Mouse (Mus musculus) forebrain, embryonic 10.5 days (tissue): ENCODE data around the gene Pgap2. TPM values are rescaled to one million over a fixed set of nuclear protein-coding genes. Genes with fewer than 3 reads are reported as not detected.

Source experiments
- DNase-seq: peaks from one replicate; pipeline ENCODE4 v3.0.0-alpha.2; 2017; ENCODE audit warnings: low spot score; ENCODE audit errors: extremely low spot score
- H3K27ac ChIP-seq: fragments of 300-500 bp; sonication (generic); 2 replicates; pipeline ENCODE4 v1.5.1; 2016; ENCODE audit warnings: mild to moderate bottlenecking
- H3K27me3 ChIP-seq: fragments of 300-500 bp; sonication (generic); 2 replicates; pipeline ENCODE4 v1.6.1; 2016; ENCODE audit warnings: mild to moderate bottlenecking; ENCODE audit not compliant: poor library complexity, severe bottlenecking
- H3K36me3 ChIP-seq: fragments of 300-500 bp; sonication (generic); replicated peaks from 2 replicates; pipeline ENCODE4 v1.6.1; 2016; ENCODE audit warnings: mild to moderate bottlenecking, moderate library complexity
- H3K4me1 ChIP-seq: fragments of 300-500 bp; sonication (generic); 2 replicates; pipeline ENCODE4 v1.6.1; 2016
- H3K4me3 ChIP-seq: fragments of 300-500 bp; sonication (generic); 2 replicates; pipeline ENCODE4 v1.5.1; 2016; ENCODE audit warnings: mild to moderate bottlenecking, moderate library complexity
- H3K9me3 ChIP-seq: fragments of 300-500 bp; sonication (generic); 2 replicates; pipeline ENCODE4 v1.6.1; 2016; ENCODE audit warnings: mild to moderate bottlenecking, moderate library complexity
- WGBS: fragments of 180-500 bp; shearing (Covaris S2); methylation state at CpG from one replicate; pipeline ENCODE4 v1.1.7; 2016; 5-methylcytosine and 5-hydroxymethylcytosine counted together
- polyA plus RNA-seq: library from polyadenylated mRNA; unstranded; fragments of >200 nt; fragmentation: Nextera tagmentation; extraction: Ambion mirVana; gene quantifications from 2 replicates; pipeline ENCODE4 v1.2.1, GENCODE M21; 2016

The Pgap2 gene
- polyA plus RNA-seq, 1 experiment from 2014 or later: 55.0 TPM

DNA sequence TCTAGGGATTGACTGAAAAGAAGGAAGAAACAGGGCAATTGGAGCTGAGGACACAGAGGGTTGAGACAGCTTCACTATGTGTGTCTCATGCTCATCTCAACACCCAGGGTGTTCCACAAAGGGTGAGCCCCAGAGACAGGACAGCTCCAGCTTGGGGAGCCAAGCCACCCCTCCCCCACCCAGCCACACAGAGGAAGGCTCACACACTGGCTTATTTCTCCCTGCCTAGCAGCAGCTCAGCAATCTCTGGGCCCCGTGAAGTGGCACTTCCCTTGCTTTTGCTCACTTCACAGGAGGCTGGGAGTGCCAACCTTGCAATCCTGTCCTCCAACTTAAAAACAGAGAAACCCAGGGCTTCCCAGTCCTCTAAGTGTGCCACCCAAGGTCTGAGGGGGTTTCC is 35.8 kb downstream of the Pgap2 start:
- 4% methylated on average over 1 of the region's 1 CpGs for WGBS
- Histone ChIP-seq H3K4me1 (peaks cover 66% of the 10 kb centered on the region), H3K36me3 (peaks cover 34% of the 10 kb centered on the region), H3K9me3 (no peaks in the 10 kb centered on the region), H3K4me3 (peak overlapping the region; percentile 4; the same call in 1 of the 2 replicates), H3K27me3 (no peaks in the 10 kb centered on the region), H3K27ac (peak overlapping the region; percentile 48; the same call in 1 of the 2 replicates)
- no peak for DNase-seq

DNA sequence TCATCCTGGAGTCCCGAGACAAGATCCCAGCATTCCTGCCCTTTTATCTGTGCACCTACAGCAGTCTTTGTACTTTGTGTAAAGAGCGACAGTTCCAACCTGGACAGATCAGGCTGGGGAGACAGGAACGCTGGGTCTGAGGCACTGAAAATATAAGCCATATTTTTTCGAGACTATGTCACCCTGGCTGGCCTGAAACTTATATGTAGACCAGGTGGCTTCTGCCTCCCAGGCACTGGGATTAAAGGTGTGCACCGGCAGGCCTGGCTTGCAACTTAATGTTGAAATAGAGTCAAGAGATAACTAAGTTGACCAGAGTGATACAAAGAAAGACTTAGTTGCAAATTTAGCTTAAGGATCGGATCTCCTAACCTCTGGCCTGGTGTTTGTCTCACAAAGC is 36.3 kb downstream of the Pgap2 start:
- no peak for DNase-seq
- 57% methylated on average over 6 of the region's 6 CpGs for WGBS
- H3K36me3 ChIP-seq: peaks cover 29% of the 10 kb centered on the region
- H3K27me3 ChIP-seq: no peaks in the 10 kb centered on the region
- no peak overlapping the region for H3K4me3 ChIP-seq
- H3K27ac ChIP-seq: peak overlapping the region; percentile 48; the same call in 1 of the 2 replicates
- H3K9me3 ChIP-seq: no peaks in the 10 kb centered on the region
- H3K4me1 ChIP-seq: peaks cover 71% of the 10 kb centered on the region

GRCm38 (mm10) chr7:102246956-102247797 is 37.2 kb downstream of the Pgap2 start:
- no peak for DNase-seq
- H3K27ac ChIP-seq: peak overlapping the region; percentile 45
- no peaks in the 10 kb centered on the region for H3K9me3 ChIP-seq
- peaks cover 72% of the 10 kb centered on the region for H3K4me1 ChIP-seq
- H3K4me3 ChIP-seq: no peak overlapping the region
- WGBS: 55% methylated on average over 12 of the region's 12 CpGs
- H3K27me3 ChIP-seq: no peaks in the 10 kb centered on the region
- H3K36me3 ChIP-seq: peaks cover 20% of the 10 kb centered on the region

GRCm38 (mm10) chr7:102248691-102249404 is 38.8 kb downstream of the Pgap2 start:
- Histone ChIP-seq H3K9me3 (no peaks in the 10 kb centered on the region), H3K4me1 (peaks cover 71% of the 10 kb centered on the region), H3K36me3 (peaks cover 8% of the 10 kb centered on the region), H3K4me3 (peak overlapping the region; percentile 70), H3K27me3 (no peaks in the 10 kb centered on the region), H3K27ac (peak overlapping the region; percentile 97)
- DNase-seq: no peak
- WGBS: 34% methylated on average over 16 of the region's 16 CpGs

- Histone ChIP-seq H3K4me3 (peak overlapping the region; percentile 70), H3K36me3 (peaks cover 3% of the 10 kb centered on the region; the same call in 1 of the 2 replicates), H3K9me3 (no peaks in the 10 kb centered on the region), H3K4me1 (peaks cover 66% of the 10 kb centered on the region), H3K27me3 (no peaks in the 10 kb centered on the region), H3K27ac (peak overlapping the region; percentile 97)
- WGBS: under 1% methylated on average over 23 of the region's 23 CpGs
- peak; percentile 64 for DNase-seq
Measured at GRCm38 (mm10) chr7:102249531-102249895, 39.5 kb downstream of the Pgap2 start.

- H3K4me1 ChIP-seq: peaks cover 60% of the 10 kb centered on the region
- H3K9me3 ChIP-seq: no peaks in the 10 kb centered on the region
- no peaks in the 10 kb centered on the region for H3K36me3 ChIP-seq
- DNase-seq: peak; percentile 75
- no peaks in the 10 kb centered on the region for H3K27me3 ChIP-seq
- peak overlapping the region; percentile 97 for H3K27ac ChIP-seq
- peak overlapping the region; percentile 70 for H3K4me3 ChIP-seq
- WGBS: 2% methylated on average over 36 of the region's 49 CpGs
Measured at GRCm38 (mm10) chr7:102249896-102250630, 40.1 kb downstream of the Pgap2 start.

DNA sequence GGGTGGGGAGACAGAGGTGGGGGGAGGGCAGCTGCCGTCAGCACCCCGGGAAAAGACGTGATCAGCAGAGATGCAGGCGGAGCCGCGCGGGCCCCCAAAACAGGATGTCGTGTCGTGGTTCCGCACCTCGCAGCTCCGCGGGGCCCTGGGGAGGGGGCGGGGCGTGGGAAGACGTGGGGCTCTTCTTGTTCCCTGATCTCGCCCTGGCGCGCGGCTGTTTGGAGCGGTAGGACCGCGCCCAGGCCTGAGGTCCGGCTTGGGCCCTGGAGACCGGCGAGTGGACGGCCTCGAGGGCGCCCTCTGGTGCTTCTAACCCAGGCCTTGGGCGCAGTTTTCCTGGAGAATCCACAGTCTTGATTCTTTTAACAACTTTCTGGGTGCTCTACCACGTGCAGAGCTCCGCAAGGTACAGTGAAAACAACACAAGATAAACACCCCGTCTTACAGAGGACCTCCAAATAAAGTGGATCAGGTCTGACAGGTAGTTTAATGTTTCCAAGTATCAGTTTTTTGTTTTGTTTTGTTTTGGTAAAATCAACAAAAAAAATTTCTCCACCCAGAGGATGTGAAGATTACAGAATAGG is 40.7 kb downstream of the Pgap2 start:
- peaks cover 54% of the 10 kb centered on the region for H3K4me1 ChIP-seq
- H3K27me3 ChIP-seq: no peaks in the 10 kb centered on the region
- under 1% methylated on average over 33 of the region's 33 CpGs for WGBS
- H3K4me3 ChIP-seq: peak overlapping the region; percentile 70
- DNase-seq: peak; percentile 85
- H3K9me3 ChIP-seq: no peaks in the 10 kb centered on the region
- H3K27ac ChIP-seq: peak overlapping the region; percentile 97
- no peaks in the 10 kb centered on the region for H3K36me3 ChIP-seq

DNA sequence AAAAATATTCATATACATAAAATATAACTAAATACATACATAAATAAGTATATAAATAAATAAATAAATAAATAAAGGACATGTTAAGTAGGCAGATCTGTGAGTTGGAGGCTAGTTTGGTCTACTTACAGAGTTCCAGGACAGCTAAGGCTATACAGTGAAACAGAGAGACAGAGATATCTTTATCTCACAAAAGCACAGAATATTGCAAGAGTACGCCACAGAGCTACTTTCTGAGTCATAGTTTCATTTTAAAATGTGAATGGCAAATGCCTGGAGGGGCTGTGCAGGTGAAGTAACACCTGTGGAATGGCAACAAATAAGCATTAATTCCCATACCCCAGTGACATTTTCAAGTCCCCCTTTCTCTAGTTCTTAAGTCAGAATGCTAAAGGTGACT is 43.6 kb downstream of the Pgap2 start:
- Histone ChIP-seq H3K27me3 (no peaks in the 10 kb centered on the region), H3K9me3 (no peaks in the 10 kb centered on the region), H3K4me3 (no peak overlapping the region), H3K27ac (no peak overlapping the region), H3K36me3 (no peaks in the 10 kb centered on the region), H3K4me1 (peaks cover 25% of the 10 kb centered on the region)
- DNase-seq: no peak
- 87% methylated on average over 1 of the region's 1 CpGs for WGBS

DNA sequence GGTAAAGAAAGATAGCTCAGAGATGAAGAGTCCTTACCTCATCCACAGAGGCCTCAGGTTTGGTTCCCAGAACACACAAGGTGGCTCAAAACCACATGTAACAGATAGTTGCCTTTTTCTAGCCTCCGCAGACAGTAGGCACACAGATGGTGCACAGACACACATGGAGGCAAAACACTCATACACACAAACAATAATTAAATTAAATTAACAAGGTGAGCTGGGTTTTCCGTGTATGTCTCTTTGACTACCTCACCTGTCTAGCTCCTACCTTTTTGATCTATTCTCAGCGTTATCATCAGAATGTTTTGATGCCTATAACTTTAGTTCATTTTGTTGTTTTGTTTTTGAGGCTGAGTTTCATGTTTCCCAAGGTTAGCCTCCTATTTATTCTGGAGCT is 45.9 kb downstream of the Pgap2 start, which contains the start of gene Rhog:
Rhog (minus strand) TSS at position 101 of the 400 bp plus-strand sequence.
- no peaks in the 10 kb centered on the region for H3K27me3 ChIP-seq
- H3K4me1 ChIP-seq: peaks cover 5% of the 10 kb centered on the region
- no peak for DNase-seq
- no peak within 1 kb of the TSS for H3K4me3 ChIP-seq
- H3K36me3 ChIP-seq: no peaks in the 10 kb centered on the region
- H3K27ac ChIP-seq: no peak within 1 kb of the TSS
- 84% methylated on average over 3 of the region's 3 CpGs for WGBS
- no peaks in the 10 kb centered on the region for H3K9me3 ChIP-seq

- Histone ChIP-seq H3K36me3 (no peaks in the 10 kb centered on the region), H3K27me3 (no peaks in the 10 kb centered on the region), H3K4me1 (no peaks in the 10 kb centered on the region), H3K9me3 (no peaks in the 10 kb centered on the region), H3K27ac (no peak overlapping the region), H3K4me3 (no peak overlapping the region)
- WGBS: 84% methylated on average over 3 of the region's 3 CpGs
- no peak for DNase-seq
Measured at GRCm38 (mm10) chr7:102256636-102257035, 46.6 kb downstream of the Pgap2 start.

GRCm38 (mm10) chr7:102258189-102258588 is 48.2 kb downstream of the Pgap2 start:
- no peak overlapping the region for H3K27ac ChIP-seq
- H3K9me3 ChIP-seq: no peaks in the 10 kb centered on the region
- no peaks in the 10 kb centered on the region for H3K27me3 ChIP-seq
- no peak overlapping the region for H3K4me3 ChIP-seq
- WGBS: 22% methylated on average over 4 of the region's 4 CpGs
- no peaks in the 10 kb centered on the region for H3K4me1 ChIP-seq
- peak; percentile 75 for DNase-seq
- no peaks in the 10 kb centered on the region for H3K36me3 ChIP-seq

DNA sequence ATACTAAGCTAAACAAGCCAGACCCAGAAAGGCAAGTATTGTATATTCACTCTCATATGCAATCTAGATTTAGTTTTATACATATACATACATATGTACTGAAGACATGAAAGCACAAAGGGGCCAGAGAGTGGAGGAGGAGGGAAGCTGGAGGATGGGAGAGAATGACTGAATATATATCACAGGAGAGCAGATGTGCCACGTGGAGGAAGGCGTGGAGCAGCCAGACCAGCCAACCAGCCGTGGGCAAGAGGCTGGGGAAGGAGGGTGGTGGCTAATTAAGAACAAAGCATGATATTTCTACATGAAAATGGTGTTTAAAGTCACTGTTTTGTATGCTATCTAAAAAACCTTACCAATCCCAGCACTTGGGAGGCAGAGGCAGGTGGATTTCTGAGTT is 48.7 kb downstream of the Pgap2 start:
- Histone ChIP-seq H3K4me1 (no peaks in the 10 kb centered on the region), H3K9me3 (no peaks in the 10 kb centered on the region), H3K36me3 (no peaks in the 10 kb centered on the region), H3K4me3 (no peak overlapping the region), H3K27ac (no peak overlapping the region), H3K27me3 (no peaks in the 10 kb centered on the region)
- 84% methylated on average over 3 of the region's 3 CpGs for WGBS
- no peak for DNase-seq
